Mouse (Mus musculus): ENCODE data around the gene Kcne3. TPM values are rescaled to one million over a fixed set of nuclear protein-coding genes. Genes with fewer than 3 reads are reported as not detected.

Kcne3 gene
- polyA plus RNA-seq, 2 experiments: 0.88 to 1.4 TPM

GRCm38 (mm10) chr7:100137038-100137437 lies 39.3 kb upstream of the Kcne3 start:
- no peak overlapping the region for H3K4me3 ChIP-seq (ENCODE audit: insufficient read depth in 1 of 2, low read depth in 2 of 2, low read length in 2 of 2)
- H3K9ac ChIP-seq (replicated peaks): no peak overlapping the region
- WGBS (ENCODE audit: insufficient replicate concordance): 38% methylated on average over 9 of the region's 9 CpGs
- no peaks in the 10 kb centered on the region for H3K36me3 ChIP-seq (replicated peaks; ENCODE audit: control insufficient read depth, insufficient read depth, low read depth)
- DNase-seq (ENCODE audit: low read depth in 3 of 3, low spot score in 3 of 3) (no peak), ATAC-seq (ENCODE audit: insufficient read depth) (no peak)
- H3K4me1 ChIP-seq (replicated peaks; ENCODE audit: control insufficient read depth in 2 of 2, insufficient read depth in 2 of 2, low read length in 1 of 2): no peaks in the 10 kb centered on the region
- H3K27ac ChIP-seq: no peak overlapping the region
- no peaks in the 10 kb centered on the region for H3K9me3 ChIP-seq (ENCODE audit: control insufficient read depth, low read length)
- H3K4me2 ChIP-seq (ENCODE audit: low read depth): no peak overlapping the region
- TF ChIP-seq CTCF (IDR thresholded peaks at IDR 0.05; ENCODE audit: low read depth): no peak
- no peak for TF ChIP-seq EP300 (IDR thresholded peaks at IDR 0.05; ENCODE audit: low read depth)
- H3K27me3 ChIP-seq (ENCODE audit: control insufficient read depth, insufficient read depth, low read length): no peaks in the 10 kb centered on the region

GRCm38 (mm10) chr7:100138075-100138474 lies 38.2 kb upstream of the Kcne3 start:
- DNase-seq (ENCODE audit: low read depth in 3 of 3, low spot score in 3 of 3) (no peak), ATAC-seq (ENCODE audit: insufficient read depth) (no peak)
- H3K4me1 ChIP-seq (replicated peaks; ENCODE audit: control insufficient read depth in 2 of 2, insufficient read depth in 2 of 2, low read length in 1 of 2): no peaks in the 10 kb centered on the region
- no peaks in the 10 kb centered on the region for H3K9me3 ChIP-seq (ENCODE audit: control insufficient read depth, low read length)
- 80% methylated on average over 4 of the region's 4 CpGs for WGBS (ENCODE audit: insufficient replicate concordance)
- no peak overlapping the region for H3K4me2 ChIP-seq (ENCODE audit: low read depth)
- no peak overlapping the region for H3K27ac ChIP-seq
- H3K36me3 ChIP-seq (replicated peaks; ENCODE audit: control insufficient read depth, insufficient read depth, low read depth): no peaks in the 10 kb centered on the region
- no peaks in the 10 kb centered on the region for H3K27me3 ChIP-seq (ENCODE audit: control insufficient read depth, insufficient read depth, low read length)
- no peak overlapping the region for H3K4me3 ChIP-seq (ENCODE audit: insufficient read depth in 1 of 2, low read depth in 2 of 2, low read length in 2 of 2)
- H3K9ac ChIP-seq (replicated peaks): no peak overlapping the region
- TF ChIP-seq EP300 (IDR thresholded peaks at IDR 0.05; ENCODE audit: low read depth) (no peak), CTCF (IDR thresholded peaks at IDR 0.05; ENCODE audit: low read depth) (no peak)

- Histone ChIP-seq H3K9ac (replicated peaks) (no peak overlapping the region), H3K27me3 (ENCODE audit: control insufficient read depth, insufficient read depth, low read length) (no peaks in the 10 kb centered on the region), H3K4me3 (ENCODE audit: insufficient read depth in 1 of 2, low read depth in 2 of 2, low read length in 2 of 2) (no peak overlapping the region), H3K36me3 (replicated peaks; ENCODE audit: control insufficient read depth, insufficient read depth, low read depth) (no peaks in the 10 kb centered on the region), H3K4me2 (ENCODE audit: low read depth) (no peak overlapping the region), H3K27ac (no peak overlapping the region), H3K9me3 (ENCODE audit: control insufficient read depth, low read length) (no peaks in the 10 kb centered on the region), H3K4me1 (replicated peaks; ENCODE audit: control insufficient read depth in 2 of 2, insufficient read depth in 2 of 2, low read length in 1 of 2) (no peaks in the 10 kb centered on the region)
- TF ChIP-seq CTCF (IDR thresholded peaks at IDR 0.05; ENCODE audit: low read depth): no peak
- TF ChIP-seq EP300 (IDR thresholded peaks at IDR 0.05; ENCODE audit: low read depth): no peak
- ATAC-seq (ENCODE audit: insufficient read depth): no peak
- WGBS (ENCODE audit: insufficient replicate concordance): 33% methylated on average over 1 of the region's 1 CpGs
- DNase-seq (ENCODE audit: low read depth in 3 of 3, low spot score in 3 of 3): no peak
Measured at GRCm38 (mm10) chr7:100140591-100140990, 35.7 kb upstream of the Kcne3 start.

GRCm38 (mm10) chr7:100148586-100148985 lies 27.7 kb upstream of the Kcne3 start:
- Histone ChIP-seq H3K4me1 (replicated peaks; ENCODE audit: control insufficient read depth in 2 of 2, insufficient read depth in 2 of 2, low read length in 1 of 2) (no peaks in the 10 kb centered on the region), H3K27ac (no peak overlapping the region), H3K27me3 (ENCODE audit: control insufficient read depth, insufficient read depth, low read length) (no peaks in the 10 kb centered on the region), H3K4me2 (ENCODE audit: low read depth) (no peak overlapping the region), H3K9me3 (ENCODE audit: control insufficient read depth, low read length) (no peaks in the 10 kb centered on the region), H3K36me3 (replicated peaks; ENCODE audit: control insufficient read depth, insufficient read depth, low read depth) (no peaks in the 10 kb centered on the region), H3K4me3 (ENCODE audit: insufficient read depth in 1 of 2, low read depth in 2 of 2, low read length in 2 of 2) (no peak overlapping the region), H3K9ac (replicated peaks) (no peak overlapping the region)
- 79% methylated on average over 4 of the region's 4 CpGs for WGBS (ENCODE audit: insufficient replicate concordance)
- ATAC-seq (ENCODE audit: insufficient read depth) (no peak), DNase-seq (ENCODE audit: low read depth in 3 of 3, low spot score in 3 of 3) (no peak)
- TF ChIP-seq EP300 (IDR thresholded peaks at IDR 0.05; ENCODE audit: low read depth) (no peak), CTCF (IDR thresholded peaks at IDR 0.05; ENCODE audit: low read depth) (no peak)

GRCm38 (mm10) chr7:100150086-100150485 lies 26.2 kb upstream of the Kcne3 start:
- no peak for DNase-seq (ENCODE audit: low read depth in 3 of 3, low spot score in 3 of 3)
- H3K4me3 ChIP-seq (ENCODE audit: insufficient read depth in 1 of 2, low read depth in 2 of 2, low read length in 2 of 2): no peak overlapping the region
- WGBS (ENCODE audit: insufficient replicate concordance): 55% methylated on average over 10 of the region's 10 CpGs

More at GRCm38 (mm10) chr7:100150086-100150485, 26.2 kb upstream of the Kcne3 start:
- no peak for ATAC-seq (ENCODE audit: insufficient read depth)
- Histone ChIP-seq H3K4me1 (replicated peaks; ENCODE audit: control insufficient read depth in 2 of 2, insufficient read depth in 2 of 2, low read length in 1 of 2) (no peaks in the 10 kb centered on the region), H3K9ac (replicated peaks) (no peak overlapping the region), H3K27me3 (ENCODE audit: control insufficient read depth, insufficient read depth, low read length) (no peaks in the 10 kb centered on the region), H3K36me3 (replicated peaks; ENCODE audit: control insufficient read depth, insufficient read depth, low read depth) (no peaks in the 10 kb centered on the region), H3K9me3 (ENCODE audit: control insufficient read depth, low read length) (no peaks in the 10 kb centered on the region), H3K4me2 (ENCODE audit: low read depth) (no peak overlapping the region), H3K27ac (no peak overlapping the region)
- TF ChIP-seq CTCF (IDR thresholded peaks at IDR 0.05; ENCODE audit: low read depth): no peak
- TF ChIP-seq EP300 (IDR thresholded peaks at IDR 0.05; ENCODE audit: low read depth): no peak

Data from liver, embryonic 14.5 days (tissue).